Mouse (Mus musculus) liver, adult 2 months (tissue): ENCODE data around the gene Rgmb.

ENCODE experiments used
- CTCF ChIP-seq: fragments of 200-500 bp; IDR thresholded peaks from 2 replicates; pipeline ENCODE4 v1.5.1; 2011; ENCODE audit warnings: low read depth, low read length, control low read depth
- POLR2A ChIP-seq: fragments of 200-500 bp; IDR thresholded peaks from 2 replicates; pipeline ENCODE4 v1.6.1; 2011; ENCODE audit warnings: low read length, control low read depth; ENCODE audit not compliant: insufficient read depth; ENCODE audit errors: extremely low read depth

- TF ChIP-seq POLR2A: no peak
- TF ChIP-seq CTCF: no peak
Observed at GRCm38 (mm10) chr17:15872093-15872492, 41.3 kb upstream of the Rgmb start.
